Mouse (Mus musculus) embryonic facial prominence, embryonic 10.5 days (tissue): ENCODE results near the gene Myo1b. TPM values are rescaled to one million over a fixed set of nuclear protein-coding genes. Genes with fewer than 3 reads are reported as not detected.

Experiments
- DNase-seq: peaks from one replicate; pipeline ENCODE4 v3.0.0-alpha.2; 2017; ENCODE audit warnings: low spot score
- H3K27ac ChIP-seq: fragments of 300-500 bp; sonication (generic); replicated peaks from 2 replicates; pipeline ENCODE4 v1.5.1; 2016; ENCODE audit warnings: mild to moderate bottlenecking
- H3K27me3 ChIP-seq: fragments of 300-500 bp; sonication (generic); replicated peaks from 2 replicates; pipeline ENCODE4 v1.6.1; 2016; ENCODE audit warnings: low read depth, mild to moderate bottlenecking; ENCODE audit not compliant: poor library complexity, severe bottlenecking
- H3K36me3 ChIP-seq: fragments of 300-500 bp; sonication (generic); replicated peaks from 2 replicates; pipeline ENCODE4 v1.6.1; 2016; ENCODE audit warnings: mild to moderate bottlenecking, moderate library complexity
- H3K4me1 ChIP-seq: fragments of 300-500 bp; sonication (generic); 2 replicates; pipeline ENCODE4 v1.6.1; 2016
- H3K4me3 ChIP-seq: fragments of 300-500 bp; sonication (generic); 2 replicates; pipeline ENCODE4 v1.5.1; 2016; ENCODE audit warnings: mild to moderate bottlenecking, moderate library complexity
- H3K9me3 ChIP-seq: fragments of 300-500 bp; sonication (generic); 2 replicates; pipeline ENCODE4 v1.6.1; 2016; ENCODE audit warnings: mild to moderate bottlenecking
- WGBS: fragments of 180-500 bp; shearing (Covaris S2); methylation state at CpG from one replicate; pipeline ENCODE4 v1.1.7; 2016; 5-methylcytosine and 5-hydroxymethylcytosine counted together
- polyA plus RNA-seq: library from polyadenylated mRNA; unstranded; fragments of >200 nt; fragmentation: Nextera tagmentation; extraction: Ambion mirVana; gene quantifications from 2 replicates; pipeline ENCODE4 v1.2.1, GENCODE M21; 2016

The Myo1b gene
- polyA plus RNA-seq, 1 experiment from 2014 or later: 91.6 TPM

DNA sequence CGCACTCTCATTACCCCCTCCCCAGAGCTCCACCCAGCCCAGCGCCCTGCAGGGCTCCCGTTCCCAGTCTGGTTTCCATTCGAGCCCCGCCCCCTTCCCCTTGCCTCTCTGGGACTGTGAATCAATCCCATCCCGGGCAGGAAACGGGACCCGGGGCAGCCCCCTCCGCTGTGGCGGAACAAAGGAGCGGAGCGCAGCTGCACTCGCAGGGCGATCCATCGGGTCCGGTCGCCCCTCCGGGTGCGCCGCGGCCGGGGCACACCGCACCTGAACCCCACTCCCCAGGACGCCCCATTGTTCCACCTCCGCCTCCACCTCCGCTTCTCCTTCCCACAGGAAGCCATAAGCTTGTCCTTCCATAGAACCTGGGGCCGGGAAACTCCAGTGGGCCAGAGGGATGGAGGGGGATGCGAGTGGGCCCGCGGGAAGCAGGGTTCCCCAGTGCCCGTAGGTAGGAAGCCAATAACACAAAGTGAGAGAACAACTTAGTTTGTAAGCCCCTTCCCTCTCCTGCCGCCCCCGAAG, 758 bp downstream of the Myo1b start:
- Histone ChIP-seq H3K9me3 (no peaks in the 10 kb centered on the region), H3K27ac (peak overlapping the region; percentile 99), H3K4me3 (peak overlapping the region; percentile 94), H3K27me3 (peaks cover 8% of the 10 kb centered on the region), H3K36me3 (peaks cover 13% of the 10 kb centered on the region), H3K4me1 (peaks cover 36% of the 10 kb centered on the region)
- peak; percentile 94 for DNase-seq
- WGBS: under 1% methylated on average over 33 of the region's 33 CpGs

- H3K27ac ChIP-seq: peak overlapping the region; percentile 99; the same call in 1 of the 2 replicates
- DNase-seq: no peak
- peaks cover 22% of the 10 kb centered on the region for H3K36me3 ChIP-seq
- H3K4me3 ChIP-seq: peak overlapping the region; percentile 94
- no peaks in the 10 kb centered on the region for H3K9me3 ChIP-seq
- peaks cover 8% of the 10 kb centered on the region for H3K27me3 ChIP-seq
- WGBS: 87% methylated on average over 3 of the region's 3 CpGs
- H3K4me1 ChIP-seq: peaks cover 46% of the 10 kb centered on the region
Measured at GRCm38 (mm10) chr1:51914095-51914494, 1.8 kb downstream of the Myo1b start.

DNA sequence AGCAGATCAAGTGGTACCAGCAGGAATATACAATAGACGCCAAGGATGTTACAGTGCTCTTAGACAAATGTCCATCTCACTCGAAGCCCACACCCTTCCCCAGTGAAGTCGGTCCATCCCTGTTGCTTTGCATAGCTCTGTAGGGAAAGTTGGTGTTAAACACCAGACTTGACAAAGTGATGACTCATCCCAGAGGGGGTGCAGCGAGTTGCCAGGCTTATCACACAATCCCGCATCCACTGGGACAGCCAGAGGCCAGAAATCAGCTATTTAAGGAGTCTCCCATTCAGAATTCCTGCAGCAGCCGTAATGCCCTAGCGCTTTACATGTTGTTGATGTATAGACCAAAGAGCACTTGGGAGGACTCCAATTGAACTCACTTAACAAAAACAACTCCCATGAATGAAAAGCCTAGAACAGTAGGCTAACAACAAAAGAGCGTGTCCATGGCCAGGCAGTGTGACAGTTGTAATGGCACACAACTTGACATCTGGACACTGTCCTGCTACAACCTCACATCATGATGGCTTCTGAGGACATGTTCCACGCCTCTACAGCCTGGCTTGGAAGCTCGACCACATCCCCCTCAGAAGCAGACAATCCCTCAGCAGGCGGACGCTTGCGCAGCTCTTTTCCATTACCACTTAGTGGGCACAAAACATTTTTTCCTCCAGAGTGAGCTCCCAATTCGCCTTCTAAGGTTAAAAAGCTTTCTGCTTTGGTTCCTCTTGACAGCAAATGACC, 2.6 kb downstream of the Myo1b start:
- DNase-seq: peak; percentile 17
- Histone ChIP-seq H3K27ac (no peak overlapping the region), H3K4me3 (peak overlapping the region; percentile 94), H3K27me3 (peaks cover 8% of the 10 kb centered on the region), H3K36me3 (peaks cover 22% of the 10 kb centered on the region), H3K9me3 (no peaks in the 10 kb centered on the region), H3K4me1 (peaks cover 53% of the 10 kb centered on the region)
- WGBS: 81% methylated on average over 14 of the region's 14 CpGs

DNA sequence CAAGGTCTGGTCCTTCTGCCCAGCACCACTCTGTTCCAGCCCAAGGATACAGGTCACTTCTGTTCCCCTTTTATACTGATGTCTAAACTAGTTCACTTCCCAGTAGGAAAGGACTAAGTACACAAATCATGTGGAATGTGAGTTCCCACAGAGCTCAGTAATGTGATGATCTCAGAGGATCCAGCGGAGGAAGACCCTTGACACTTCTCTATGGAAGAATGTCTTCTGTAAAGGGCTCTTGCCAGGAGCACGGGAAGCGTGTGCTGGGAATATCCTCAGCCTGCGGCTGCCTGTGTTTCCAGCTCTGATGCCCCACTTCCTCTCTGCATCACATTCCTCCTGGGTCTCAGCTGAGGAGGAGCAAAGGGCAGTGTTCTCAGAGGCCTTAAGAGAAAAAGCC, 4.5 kb downstream of the Myo1b start:
- DNase-seq: no peak
- Histone ChIP-seq H3K36me3 (peaks cover 28% of the 10 kb centered on the region), H3K27me3 (no peaks in the 10 kb centered on the region), H3K27ac (no peak overlapping the region), H3K4me1 (peaks cover 70% of the 10 kb centered on the region), H3K9me3 (no peaks in the 10 kb centered on the region), H3K4me3 (no peak overlapping the region)
- WGBS: 51% methylated on average over 4 of the region's 4 CpGs

- Histone ChIP-seq H3K27ac (no peak overlapping the region), H3K36me3 (peaks cover 44% of the 10 kb centered on the region), H3K4me3 (no peak overlapping the region), H3K27me3 (no peaks in the 10 kb centered on the region), H3K9me3 (no peaks in the 10 kb centered on the region), H3K4me1 (peaks cover 67% of the 10 kb centered on the region)
- DNase-seq: no peak
- 75% methylated on average over 2 of the region's 2 CpGs for WGBS
Measured at GRCm38 (mm10) chr1:51909204-51909603, 6.7 kb downstream of the Myo1b start.

DNA sequence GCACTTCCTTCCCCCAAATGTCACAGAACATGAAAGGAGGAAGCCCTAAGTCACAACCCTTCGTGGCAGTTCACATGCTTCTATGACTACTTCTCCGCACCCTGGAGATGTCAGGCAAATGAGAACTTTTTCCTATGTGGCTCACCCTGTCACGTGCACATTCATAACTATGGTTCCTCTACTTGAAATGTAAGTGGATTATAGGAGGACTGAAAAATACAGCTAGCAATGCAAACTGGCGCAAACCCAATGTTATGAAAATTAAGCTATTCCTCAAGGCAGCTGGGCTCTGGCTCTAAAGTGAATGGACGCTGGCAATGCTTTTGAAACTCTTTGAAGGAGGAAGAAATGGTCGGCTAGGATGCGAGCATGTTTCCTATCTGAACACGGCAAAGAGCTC, 8.1 kb downstream of the Myo1b start:
- no peaks in the 10 kb centered on the region for H3K27me3 ChIP-seq
- H3K4me1 ChIP-seq: peaks cover 53% of the 10 kb centered on the region
- H3K36me3 ChIP-seq: peaks cover 49% of the 10 kb centered on the region
- H3K9me3 ChIP-seq: no peaks in the 10 kb centered on the region
- no peak overlapping the region for H3K27ac ChIP-seq
- DNase-seq: no peak
- WGBS: 61% methylated on average over 8 of the region's 8 CpGs
- no peak overlapping the region for H3K4me3 ChIP-seq

DNA sequence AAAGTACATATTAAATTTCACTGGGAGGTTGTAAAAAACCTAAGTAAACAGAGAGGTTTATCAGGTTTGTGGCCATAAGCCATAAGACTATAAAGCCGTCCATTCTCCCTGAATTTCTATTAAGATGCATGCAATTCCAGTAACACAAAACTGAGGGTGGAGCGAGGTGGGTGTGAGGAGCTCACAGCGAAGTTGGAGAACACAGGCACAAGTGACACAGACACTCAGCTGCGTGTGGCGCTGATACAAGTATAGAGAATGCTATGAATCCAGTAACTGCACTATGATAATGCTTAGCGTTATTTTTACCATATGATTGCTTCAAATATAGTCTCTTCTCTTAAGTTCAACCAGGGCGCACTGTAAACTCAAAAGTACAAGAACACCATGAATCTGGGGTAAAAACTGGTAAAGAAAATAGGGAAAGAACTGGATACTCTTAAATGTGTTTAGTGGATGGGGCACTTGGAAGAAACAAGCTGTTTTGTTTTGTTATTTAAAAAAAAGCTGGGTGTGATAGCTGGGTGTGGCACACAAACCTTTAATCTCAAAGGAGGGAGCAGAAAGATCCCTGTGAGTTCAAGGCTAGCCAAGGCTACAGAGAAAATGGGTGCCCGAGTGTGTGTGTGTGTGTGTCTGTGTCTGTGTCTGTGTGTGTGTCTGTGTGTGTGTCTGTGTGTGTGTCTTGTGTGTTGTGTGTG, 9.5 kb downstream of the Myo1b start:
- peaks cover 49% of the 10 kb centered on the region for H3K36me3 ChIP-seq

GRCm38 (mm10) chr1:51905073-51905472, 10.8 kb downstream of the Myo1b start:
- H3K27me3 ChIP-seq: no peaks in the 10 kb centered on the region
- peaks cover 42% of the 10 kb centered on the region for H3K36me3 ChIP-seq
- no peak for DNase-seq
- H3K4me1 ChIP-seq: peaks cover 34% of the 10 kb centered on the region
- H3K4me3 ChIP-seq: no peak overlapping the region
- no peaks in the 10 kb centered on the region for H3K9me3 ChIP-seq
- WGBS: 91% methylated on average over 6 of the region's 6 CpGs
- no peak overlapping the region for H3K27ac ChIP-seq

More for the DNA sequence above, 9.5 kb downstream of the Myo1b start:
- DNase-seq: no peak
- Histone ChIP-seq H3K27ac (no peak overlapping the region), H3K4me1 (peaks cover 46% of the 10 kb centered on the region), H3K4me3 (no peak overlapping the region), H3K9me3 (no peaks in the 10 kb centered on the region), H3K27me3 (no peaks in the 10 kb centered on the region)
- WGBS: 94% methylated on average over 8 of the region's 8 CpGs

GRCm38 (mm10) chr1:51897160-51897572, 18.7 kb downstream of the Myo1b start:
- DNase-seq: no peak
- no peaks in the 10 kb centered on the region for H3K27me3 ChIP-seq
- no peak overlapping the region for H3K4me3 ChIP-seq
- no peaks in the 10 kb centered on the region for H3K9me3 ChIP-seq
- peaks cover 12% of the 10 kb centered on the region; the same call in 1 of the 2 replicates for H3K36me3 ChIP-seq
- 63% methylated on average over 6 of the region's 6 CpGs for WGBS
- H3K27ac ChIP-seq: no peak overlapping the region
- H3K4me1 ChIP-seq: peaks cover 32% of the 10 kb centered on the region

GRCm38 (mm10) chr1:51895961-51896360, 19.9 kb downstream of the Myo1b start:
- 64% methylated on average over 10 of the region's 10 CpGs for WGBS
- Histone ChIP-seq H3K27me3 (no peaks in the 10 kb centered on the region), H3K4me3 (no peak overlapping the region), H3K9me3 (no peaks in the 10 kb centered on the region), H3K4me1 (peaks cover 37% of the 10 kb centered on the region), H3K27ac (no peak overlapping the region), H3K36me3 (peaks cover 17% of the 10 kb centered on the region; the same call in 1 of the 2 replicates)
- no peak for DNase-seq

DNA sequence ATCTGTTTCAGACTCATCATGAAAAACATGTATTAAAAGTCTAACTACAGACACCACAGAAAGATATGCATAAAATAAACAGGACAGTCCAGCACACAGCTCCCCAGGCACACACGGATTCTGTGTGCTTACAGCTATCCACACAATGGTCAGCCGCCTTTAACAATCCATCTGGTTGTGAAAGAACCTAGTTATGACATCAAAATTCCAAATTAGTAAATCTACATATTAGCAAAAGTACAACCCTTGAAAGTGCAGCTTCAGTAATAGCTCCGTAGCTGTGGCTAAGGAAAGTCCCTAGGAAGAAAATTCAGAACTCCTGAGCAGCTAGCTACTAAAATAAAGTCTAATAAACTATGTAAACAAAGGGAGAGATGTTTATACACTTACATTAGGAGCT, 21.1 kb downstream of the Myo1b start:
- Histone ChIP-seq H3K36me3 (peaks cover 13% of the 10 kb centered on the region; the same call in 1 of the 2 replicates), H3K9me3 (no peaks in the 10 kb centered on the region), H3K27ac (no peak overlapping the region), H3K4me1 (peaks cover 47% of the 10 kb centered on the region), H3K27me3 (no peaks in the 10 kb centered on the region), H3K4me3 (no peak overlapping the region)
- WGBS: 85% methylated on average over 3 of the region's 3 CpGs
- DNase-seq: no peak

DNA sequence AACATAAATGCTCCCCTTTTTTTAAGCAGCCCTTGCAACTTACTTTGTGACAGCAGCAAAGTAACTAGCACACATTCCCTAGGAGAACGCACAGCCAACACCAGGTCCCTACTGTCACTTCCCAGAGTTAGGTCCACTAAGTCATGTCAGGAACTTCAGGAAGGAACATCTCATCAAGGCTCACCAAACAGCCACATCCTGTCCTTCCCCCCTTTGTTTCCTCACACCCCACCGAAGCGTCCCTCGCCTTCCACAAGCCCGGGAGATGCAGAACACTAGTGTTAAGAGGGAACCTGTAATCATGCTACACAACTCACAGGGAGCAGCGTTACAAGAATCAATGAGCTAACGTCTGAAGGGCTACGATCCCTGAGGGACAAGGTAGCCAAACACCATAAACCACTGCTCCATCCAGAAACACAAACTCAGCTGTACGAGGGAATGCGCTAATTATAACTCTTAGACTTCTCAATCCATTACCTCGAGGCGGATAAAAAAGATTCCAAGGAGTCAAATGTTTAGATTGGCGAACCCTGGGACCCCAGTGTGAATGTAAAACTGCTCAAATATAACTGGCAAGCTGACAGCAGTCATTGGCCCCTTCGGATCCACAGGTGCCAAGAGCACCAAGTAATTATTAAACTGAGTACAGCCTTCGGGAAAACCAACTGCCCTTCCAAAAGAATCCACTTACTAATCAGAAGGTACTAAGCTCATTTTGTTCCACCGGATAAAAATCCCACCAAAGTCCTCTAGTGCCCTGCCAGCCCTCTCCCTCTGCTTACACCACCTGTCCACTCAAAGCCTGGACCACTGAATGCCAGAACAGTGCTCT, 22.1 kb downstream of the Myo1b start:
- H3K4me1 ChIP-seq: peaks cover 56% of the 10 kb centered on the region
- no peaks in the 10 kb centered on the region for H3K9me3 ChIP-seq
- no peak for DNase-seq
- no peaks in the 10 kb centered on the region for H3K27me3 ChIP-seq
- H3K4me3 ChIP-seq: no peak overlapping the region
- H3K36me3 ChIP-seq: peaks cover 13% of the 10 kb centered on the region; the same call in 1 of the 2 replicates
- H3K27ac ChIP-seq: no peak overlapping the region
- WGBS: 83% methylated on average over 16 of the region's 16 CpGs
